Mouse (Mus musculus) liver, postnatal 0 days (tissue): ENCODE measurements around the gene Cenpf. TPM values are rescaled to one million over a fixed set of nuclear protein-coding genes. Genes with fewer than 3 reads are reported as not detected.

Experiments used
- ATAC-seq: fragments of 200-750 bp; cut with Nextera tagmentation; 2 replicates; pipeline ENCODE4 v1.8.0; 2017; ENCODE audit warnings: mild to moderate bottlenecking, moderate library complexity
- DNase-seq: peaks from one replicate; pipeline ENCODE4 v3.0.0-alpha.2; 2016
- H3K27ac ChIP-seq: fragments of 300-500 bp; sonication (generic); 2 replicates; pipeline ENCODE4 v1.5.1; 2014; ENCODE audit warnings: antibody characterized with exemption, moderate library complexity, mild to moderate bottlenecking, low read depth
- H3K27me3 ChIP-seq: fragments of 300-500 bp; sonication (generic); 2 replicates; pipeline ENCODE4 v1.6.1; 2014; ENCODE audit warnings: low read length, control low read depth, mixed read lengths; ENCODE audit not compliant: insufficient read depth
- H3K36me3 ChIP-seq: fragments of 300-500 bp; sonication (generic); replicated peaks from 2 replicates; pipeline ENCODE4 v1.6.1; 2014; ENCODE audit warnings: mild to moderate bottlenecking, control low read depth, low read length, moderate library complexity, mixed read lengths; ENCODE audit not compliant: insufficient read depth
- H3K4me1 ChIP-seq: fragments of 300-500 bp; sonication (generic); 2 replicates; pipeline ENCODE4 v1.6.1; 2014; ENCODE audit warnings: antibody characterized with exemption, mild to moderate bottlenecking, control low read depth; ENCODE audit not compliant: insufficient read depth
- H3K4me2 ChIP-seq: fragments of 300-500 bp; sonication (generic); 2 replicates; pipeline ENCODE4 v1.6.1; 2014; ENCODE audit warnings: low read depth, mild to moderate bottlenecking, low read length, moderate library complexity, mixed read lengths
- H3K4me3 ChIP-seq: fragments of 300-500 bp; sonication (generic); 2 replicates; pipeline ENCODE4 v1.5.1; 2014; ENCODE audit warnings: low read depth, low read length
- H3K9ac ChIP-seq: fragments of 300-500 bp; sonication (generic); replicated peaks from 2 replicates; pipeline ENCODE4 v1.6.1; 2014; ENCODE audit warnings: mild to moderate bottlenecking, moderate library complexity
- H3K9me3 ChIP-seq: fragments of 300-500 bp; sonication (generic); 2 replicates; pipeline ENCODE4 v1.6.1; 2016; ENCODE audit warnings: mild to moderate bottlenecking, control low read depth, low read length, mixed read lengths
- CTCF ChIP-seq: sonication (generic); IDR thresholded peaks from 2 replicates; pipeline ENCODE4 v1.5.1; 2016; ENCODE audit warnings: antibody characterized with exemption, low read depth
- EP300 ChIP-seq: IDR thresholded peaks from 2 replicates; pipeline ENCODE4 v1.6.1; 2016; ENCODE audit warnings: antibody characterized with exemption, low read depth, mild to moderate bottlenecking
- WGBS: fragments of 180-500 bp; shearing (Covaris S2); extraction: QIAGEN DNeasy Blood & Tissue Kit; methylation state at CpG from one replicate; pipeline ENCODE4 v1.1.7; 2014; ENCODE audit not compliant: insufficient replicate concordance; 5-methylcytosine and 5-hydroxymethylcytosine counted together
- polyA plus RNA-seq: library from polyadenylated mRNA; unstranded; fragments of >200 nt; fragmentation: Nextera tagmentation; extraction: Ambion mirVana; gene quantifications from 2 replicates; pipeline ENCODE4 v1.2.1, GENCODE M21; 2015

Cenpf gene
- polyA plus RNA-seq, 1 experiment from 2014 or later = 35.0 TPM

- Histone ChIP-seq H3K36me3 (no peaks in the 10 kb centered on the region), H3K4me1 (no peaks in the 10 kb centered on the region), H3K9me3 (no peaks in the 10 kb centered on the region), H3K27ac (no peak overlapping the region), H3K9ac (no peak overlapping the region), H3K4me3 (no peak overlapping the region), H3K4me2 (no peak overlapping the region), H3K27me3 (no peaks in the 10 kb centered on the region)
- DNase-seq (no peak), ATAC-seq (no peak)
- 81% methylated on average over 13 of the region's 13 CpGs for WGBS
- TF ChIP-seq EP300 = no peak
- no peak for TF ChIP-seq CTCF
Measured at GRCm38 (mm10) chr1:189631906-189632675, 55.8 kb downstream of the Cenpf start.

GRCm38 (mm10) chr1:189630026-189630425 is 57.9 kb downstream of the Cenpf start:
- TF ChIP-seq EP300 (no peak), CTCF (no peak)
- H3K27me3 ChIP-seq = no peaks in the 10 kb centered on the region
- no peak overlapping the region for H3K27ac ChIP-seq
- no peaks in the 10 kb centered on the region for H3K9me3 ChIP-seq
- 73% methylated on average over 6 of the region's 6 CpGs for WGBS
- H3K4me2 ChIP-seq = no peak overlapping the region
- no peak overlapping the region for H3K4me3 ChIP-seq
- no peak for ATAC-seq
- H3K36me3 ChIP-seq = no peaks in the 10 kb centered on the region
- H3K4me1 ChIP-seq = no peaks in the 10 kb centered on the region
- H3K9ac ChIP-seq = no peak overlapping the region
- DNase-seq = no peak

DNA sequence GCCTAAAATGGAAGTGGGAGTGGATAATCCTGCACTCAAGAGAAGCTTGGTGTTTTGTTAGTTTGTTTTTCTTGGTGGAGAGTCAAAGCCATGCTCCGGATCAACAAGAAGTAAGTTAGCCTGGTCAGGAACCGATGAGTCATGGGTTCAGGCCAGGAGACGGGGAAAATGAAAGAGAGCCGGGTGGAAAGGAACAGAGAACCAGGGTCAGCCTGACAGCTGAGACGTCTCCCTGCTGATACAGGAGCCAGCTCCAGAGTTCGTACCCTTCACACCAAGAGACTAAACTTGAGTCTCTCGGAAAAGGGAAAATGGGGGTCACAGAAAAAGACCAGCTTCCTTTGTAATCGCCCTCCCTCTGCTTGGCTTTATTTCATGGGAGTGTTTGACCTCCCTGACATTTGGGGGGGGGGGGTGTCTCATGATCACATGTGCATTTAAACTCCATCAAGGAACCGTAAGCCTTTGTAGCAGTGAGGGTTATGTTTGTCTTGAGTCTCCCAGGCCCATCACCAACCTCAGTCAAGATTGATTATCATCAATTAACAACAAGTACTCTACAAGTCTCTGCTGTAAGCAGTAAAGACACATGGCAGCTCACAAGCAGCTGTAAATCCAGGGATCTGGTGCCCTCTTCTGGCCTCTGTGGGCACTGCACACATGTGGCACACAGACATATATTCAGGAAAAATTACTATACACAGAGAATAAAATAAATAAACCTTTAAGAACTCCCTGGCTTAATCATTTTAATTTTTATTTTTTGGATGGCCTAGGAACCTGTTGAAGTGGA is 59.7 kb downstream of the Cenpf start:
- Histone ChIP-seq H3K4me2 (no peak overlapping the region), H3K27ac (no peak overlapping the region), H3K9me3 (no peaks in the 10 kb centered on the region; the same call in 1 of the 2 replicates), H3K4me1 (no peaks in the 10 kb centered on the region), H3K4me3 (no peak overlapping the region), H3K9ac (no peak overlapping the region), H3K27me3 (no peaks in the 10 kb centered on the region), H3K36me3 (no peaks in the 10 kb centered on the region)
- DNase-seq = peak; percentile 65
- no peak for ATAC-seq
- WGBS = 68% methylated on average over 9 of the region's 9 CpGs
- TF ChIP-seq CTCF (peak; percentile 77), EP300 (no peak)

DNA sequence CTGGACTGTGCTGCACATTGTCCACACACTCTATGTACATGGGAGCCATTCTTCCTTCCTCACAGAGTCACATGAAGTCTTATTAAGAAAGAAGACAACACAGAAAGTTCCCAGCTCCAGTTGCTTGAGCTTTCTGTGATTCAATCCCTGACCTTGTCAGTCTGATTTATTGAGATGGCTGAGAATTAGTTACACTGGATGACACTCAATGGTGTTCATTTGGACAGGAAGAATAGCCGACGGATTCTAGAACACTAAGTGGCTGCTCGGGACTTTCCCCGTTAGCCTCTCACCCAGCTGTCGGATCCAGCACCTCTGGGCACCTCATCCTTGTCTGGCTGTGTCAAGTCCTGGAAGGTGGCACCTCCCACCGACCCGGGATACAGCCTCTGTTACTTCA is 63.1 kb downstream of the Cenpf start:
- no peaks in the 10 kb centered on the region; the same call in 1 of the 2 replicates for H3K9me3 ChIP-seq
- H3K4me1 ChIP-seq = no peaks in the 10 kb centered on the region

DNA sequence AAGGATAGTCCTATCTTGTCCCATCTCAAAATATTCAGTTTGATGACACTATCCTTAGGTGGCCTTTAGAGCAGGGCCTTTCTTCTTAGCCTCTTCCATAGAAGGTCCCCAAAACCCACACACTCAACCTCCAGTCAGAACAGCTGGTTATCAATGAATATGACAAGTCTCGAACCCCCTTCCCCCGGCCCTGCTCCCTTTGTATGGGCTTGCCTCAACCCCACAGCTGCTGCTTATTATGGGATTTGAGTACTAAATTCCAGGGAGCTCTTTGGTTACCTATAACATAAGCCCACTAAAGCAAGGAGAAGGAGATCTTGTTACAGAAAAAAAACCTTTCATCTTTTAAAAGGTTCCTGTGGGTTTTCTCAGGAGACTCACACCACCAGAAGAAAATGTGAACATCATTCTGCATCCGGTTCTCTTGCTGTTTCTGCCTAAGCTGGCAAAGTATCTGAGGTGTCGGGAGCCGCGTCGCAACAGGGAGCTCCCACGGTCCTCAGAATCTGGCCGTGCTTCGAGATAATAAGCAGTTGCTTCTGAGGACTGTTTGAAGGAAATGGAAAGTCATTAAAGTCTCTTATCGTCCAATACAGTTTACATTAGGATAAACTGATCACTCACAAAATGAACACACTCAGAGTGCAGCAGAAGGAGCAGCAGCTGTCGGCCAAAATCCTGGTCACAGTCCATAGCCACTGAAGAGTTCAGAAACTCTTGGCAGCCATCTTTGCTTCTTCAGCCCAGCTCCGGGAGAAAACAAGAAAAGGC is 68.7 kb downstream of the Cenpf start:
- no peaks in the 10 kb centered on the region for H3K36me3 ChIP-seq
- no peak overlapping the region for H3K4me2 ChIP-seq
- H3K4me1 ChIP-seq = no peaks in the 10 kb centered on the region
- H3K27me3 ChIP-seq = no peaks in the 10 kb centered on the region
- 61% methylated on average over 13 of the region's 13 CpGs for WGBS
- H3K4me3 ChIP-seq = no peak overlapping the region
- H3K9me3 ChIP-seq = no peaks in the 10 kb centered on the region; the same call in 1 of the 2 replicates
- no peak overlapping the region for H3K27ac ChIP-seq
- DNase-seq = no peak
- TF ChIP-seq EP300 (no peak), CTCF (no peak)
- H3K9ac ChIP-seq = no peak overlapping the region
- no peak for ATAC-seq

More for the DNA sequence above, 63.1 kb downstream of the Cenpf start:
- DNase-seq (no peak), ATAC-seq (no peak)
- Histone ChIP-seq H3K4me3 (no peak overlapping the region), H3K27ac (no peak overlapping the region), H3K9ac (no peak overlapping the region), H3K4me2 (no peak overlapping the region), H3K27me3 (no peaks in the 10 kb centered on the region), H3K36me3 (no peaks in the 10 kb centered on the region)
- no peak for TF ChIP-seq CTCF
- TF ChIP-seq EP300 = no peak
- WGBS = 84% methylated on average over 7 of the region's 7 CpGs

DNA sequence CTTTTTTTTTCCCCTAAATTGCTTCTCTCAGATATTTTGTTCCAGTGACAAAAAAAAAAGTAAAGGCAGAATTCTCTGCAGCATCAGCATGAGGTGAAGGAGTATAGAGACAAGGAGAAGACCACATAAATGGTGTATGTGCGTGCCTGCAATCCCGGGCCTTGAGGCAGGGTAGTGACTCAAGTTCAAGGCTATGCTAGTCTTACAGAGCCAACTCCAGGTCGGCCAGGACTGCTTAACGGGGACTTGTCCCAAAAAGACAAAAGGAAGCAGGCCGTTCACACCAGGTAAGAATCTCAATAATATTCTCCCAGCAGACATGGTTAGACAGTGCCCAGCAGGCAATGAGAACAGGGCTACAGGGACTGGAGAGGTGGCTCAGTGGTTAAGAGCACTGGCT is 70.5 kb downstream of the Cenpf start:
- Histone ChIP-seq H3K4me1 (no peaks in the 10 kb centered on the region), H3K27ac (no peak overlapping the region), H3K9ac (no peak overlapping the region), H3K36me3 (no peaks in the 10 kb centered on the region), H3K4me3 (no peak overlapping the region), H3K4me2 (no peak overlapping the region), H3K9me3 (no peaks in the 10 kb centered on the region), H3K27me3 (no peaks in the 10 kb centered on the region)
- 84% methylated on average over 5 of the region's 5 CpGs for WGBS
- ATAC-seq (no peak), DNase-seq (no peak)
- TF ChIP-seq CTCF = no peak
- no peak for TF ChIP-seq EP300
